Mouse (Mus musculus): Measurements from ENCODE around the gene Gm10229. TPM values are rescaled to one million over a fixed set of nuclear protein-coding genes. Genes with fewer than 3 reads are reported as not detected.
"Not testable (repeated sequence)": the region's sequence is repeated elsewhere in the genome, so short reads cannot be mapped to it uniquely, and the experiment has no call there.

Gene Gm10229
- total RNA-seq (2014; rRNA removed) (not detected in 2 replicates), polyA plus RNA-seq (2012; rRNA removed) (not detected in 2 replicates)

- not testable (repeated sequence) for H3K27ac ChIP-seq (replicated peaks; ENCODE audit: insufficient read depth, low read depth, low read length); H3K79me2 ChIP-seq (ENCODE audit: control insufficient read depth, insufficient read depth, low read length); H3K27me3 ChIP-seq (ENCODE audit: control insufficient read depth, insufficient read depth, low read length); H3K4me1 ChIP-seq (ENCODE audit: control insufficient read depth, insufficient read depth, low read length); H3K4me3 ChIP-seq (ENCODE audit: insufficient read depth, low read depth, low read length); DNase-seq (ENCODE audit: extremely low read depth, low read depth, low spot score); H3K9ac ChIP-seq (ENCODE audit: low read depth, low read length); H3K36me3 ChIP-seq (ENCODE audit: control insufficient read depth, insufficient read depth, low read length)
- 86% methylated on average over 2 of the region's 3 CpGs for WGBS
Measured at GRCm38 (mm10) chr16:89014984-89015383, at the start of gene Gm10229. TSS of gene Gm10229 (plus strand) at chr16:89015284.

- no peak for DNase-seq (ENCODE audit: extremely low read depth, low read depth, low spot score)
- Histone ChIP-seq H3K79me2 (ENCODE audit: control insufficient read depth, insufficient read depth, low read length) (no peaks in the 10 kb centered on the region), H3K4me3 (ENCODE audit: insufficient read depth, low read depth, low read length) (no peak within 1 kb of the TSS), H3K36me3 (ENCODE audit: control insufficient read depth, insufficient read depth, low read length) (no peaks in the 10 kb centered on the region), H3K9ac (ENCODE audit: low read depth, low read length) (no peak within 1 kb of the TSS), H3K27me3 (ENCODE audit: control insufficient read depth, insufficient read depth, low read length) (no peaks in the 10 kb centered on the region), H3K27ac (replicated peaks; ENCODE audit: insufficient read depth, low read depth, low read length) (no peak within 1 kb of the TSS), H3K4me1 (ENCODE audit: control insufficient read depth, insufficient read depth, low read length) (no peaks in the 10 kb centered on the region)
- TF ChIP-seq CTCF (IDR thresholded peaks at IDR 0.05; ENCODE audit: low read depth, low read length) = no peak
- TF ChIP-seq POLR2A (IDR thresholded peaks at IDR 0.05; ENCODE audit: extremely low read depth, insufficient read depth, low read length) = no peak
- 74% methylated on average over 5 of the region's 5 CpGs for WGBS
Measured at GRCm38 (mm10) chr16:89010659-89011058, 4.4 kb upstream of the Gm10229 start, which contains the start of gene Krtap22-2. TSS of gene Krtap22-2 (minus strand) at chr16:89010759.

GRCm38 (mm10) chr16:89013973-89014372 is 1.1 kb upstream of the Gm10229 start:
- Histone ChIP-seq H3K27ac (replicated peaks; ENCODE audit: insufficient read depth, low read depth, low read length) (no peak overlapping the region), H3K79me2 (ENCODE audit: control insufficient read depth, insufficient read depth, low read length) (no peaks in the 10 kb centered on the region), H3K4me3 (ENCODE audit: insufficient read depth, low read depth, low read length) (no peak overlapping the region), H3K9ac (ENCODE audit: low read depth, low read length) (no peak overlapping the region), H3K36me3 (ENCODE audit: control insufficient read depth, insufficient read depth, low read length) (no peaks in the 10 kb centered on the region), H3K4me1 (ENCODE audit: control insufficient read depth, insufficient read depth, low read length) (no peaks in the 10 kb centered on the region), H3K27me3 (ENCODE audit: control insufficient read depth, insufficient read depth, low read length) (no peaks in the 10 kb centered on the region)
- no peak for DNase-seq (ENCODE audit: extremely low read depth, low read depth, low spot score)
- WGBS = 92% methylated on average over 3 of the region's 3 CpGs
- TF ChIP-seq CTCF (IDR thresholded peaks at IDR 0.05; ENCODE audit: low read depth, low read length) (no peak), POLR2A (IDR thresholded peaks at IDR 0.05; ENCODE audit: extremely low read depth, insufficient read depth, low read length) (no peak)

GRCm38 (mm10) chr16:89031399-89031798 is 16.3 kb downstream of the Gm10229 start, which contains the start of gene Krtap6-1:
TSS of gene Krtap6-1 (plus strand) at chr16:89031699.
- H3K27me3 ChIP-seq (ENCODE audit: control insufficient read depth, insufficient read depth, low read length); H3K79me2 ChIP-seq (ENCODE audit: control insufficient read depth, insufficient read depth, low read length); DNase-seq (ENCODE audit: extremely low read depth, low read depth, low spot score); H3K27ac ChIP-seq (replicated peaks; ENCODE audit: insufficient read depth, low read depth, low read length); H3K36me3 ChIP-seq (ENCODE audit: control insufficient read depth, insufficient read depth, low read length); H3K4me1 ChIP-seq (ENCODE audit: control insufficient read depth, insufficient read depth, low read length); H3K4me3 ChIP-seq (ENCODE audit: insufficient read depth, low read depth, low read length); H3K9ac ChIP-seq (ENCODE audit: low read depth, low read length): not testable (repeated sequence)
- WGBS = 87% methylated on average over 3 of the region's 3 CpGs

- not testable (repeated sequence) for H3K27me3 ChIP-seq (ENCODE audit: control insufficient read depth, insufficient read depth, low read length); H3K36me3 ChIP-seq (ENCODE audit: control insufficient read depth, insufficient read depth, low read length); H3K27ac ChIP-seq (replicated peaks; ENCODE audit: insufficient read depth, low read depth, low read length); H3K4me3 ChIP-seq (ENCODE audit: insufficient read depth, low read depth, low read length); H3K79me2 ChIP-seq (ENCODE audit: control insufficient read depth, insufficient read depth, low read length); H3K9ac ChIP-seq (ENCODE audit: low read depth, low read length); H3K4me1 ChIP-seq (ENCODE audit: control insufficient read depth, insufficient read depth, low read length); DNase-seq (ENCODE audit: extremely low read depth, low read depth, low spot score)
- 79% methylated on average over 2 of the region's 4 CpGs for WGBS
Measured at GRCm38 (mm10) chr16:89041372-89041771, 26.3 kb downstream of the Gm10229 start, which contains the start of gene Gm10228. TSS of gene Gm10228 (minus strand) at chr16:89041472.

- WGBS = 79% methylated on average over 3 of the region's 3 CpGs
- H3K36me3 ChIP-seq (ENCODE audit: control insufficient read depth, insufficient read depth, low read length) = no peaks in the 10 kb centered on the region
- TF ChIP-seq CTCF (IDR thresholded peaks at IDR 0.05; ENCODE audit: low read depth, low read length) (no peak), POLR2A (IDR thresholded peaks at IDR 0.05; ENCODE audit: extremely low read depth, insufficient read depth, low read length) (no peak)
- no peak within 1 kb of the TSS for H3K27ac ChIP-seq (replicated peaks; ENCODE audit: insufficient read depth, low read depth, low read length)
- no peak within 1 kb of the TSS for H3K9ac ChIP-seq (ENCODE audit: low read depth, low read length)
- no peaks in the 10 kb centered on the region for H3K4me1 ChIP-seq (ENCODE audit: control insufficient read depth, insufficient read depth, low read length)
- no peaks in the 10 kb centered on the region for H3K27me3 ChIP-seq (ENCODE audit: control insufficient read depth, insufficient read depth, low read length)
- DNase-seq (ENCODE audit: extremely low read depth, low read depth, low spot score) = no peak
- H3K4me3 ChIP-seq (ENCODE audit: insufficient read depth, low read depth, low read length) = no peak within 1 kb of the TSS
- no peaks in the 10 kb centered on the region for H3K79me2 ChIP-seq (ENCODE audit: control insufficient read depth, insufficient read depth, low read length)
Measured at GRCm38 (mm10) chr16:89047783-89048182, 32.7 kb downstream of the Gm10229 start, which contains the start of gene Krtap6-5. TSS of gene Krtap6-5 (minus strand) at chr16:89047883.

GRCm38 (mm10) chr16:89063902-89064301 is 48.8 kb downstream of the Gm10229 start, which contains the start of gene 1110025L11Rik:
TSS of gene 1110025L11Rik (minus strand) at chr16:89064002.
- H3K4me3 ChIP-seq (ENCODE audit: insufficient read depth, low read depth, low read length); H3K27ac ChIP-seq (replicated peaks; ENCODE audit: insufficient read depth, low read depth, low read length); DNase-seq (ENCODE audit: extremely low read depth, low read depth, low spot score); H3K36me3 ChIP-seq (ENCODE audit: control insufficient read depth, insufficient read depth, low read length); H3K27me3 ChIP-seq (ENCODE audit: control insufficient read depth, insufficient read depth, low read length); H3K4me1 ChIP-seq (ENCODE audit: control insufficient read depth, insufficient read depth, low read length); H3K79me2 ChIP-seq (ENCODE audit: control insufficient read depth, insufficient read depth, low read length); H3K9ac ChIP-seq (ENCODE audit: low read depth, low read length): not testable (repeated sequence)
- no CpG with 5 or more reads among the region's 2 CpGs for WGBS
